Comparison of ENCODE assay signal across 8 mouse cellular contexts in the genomic region with DNA sequence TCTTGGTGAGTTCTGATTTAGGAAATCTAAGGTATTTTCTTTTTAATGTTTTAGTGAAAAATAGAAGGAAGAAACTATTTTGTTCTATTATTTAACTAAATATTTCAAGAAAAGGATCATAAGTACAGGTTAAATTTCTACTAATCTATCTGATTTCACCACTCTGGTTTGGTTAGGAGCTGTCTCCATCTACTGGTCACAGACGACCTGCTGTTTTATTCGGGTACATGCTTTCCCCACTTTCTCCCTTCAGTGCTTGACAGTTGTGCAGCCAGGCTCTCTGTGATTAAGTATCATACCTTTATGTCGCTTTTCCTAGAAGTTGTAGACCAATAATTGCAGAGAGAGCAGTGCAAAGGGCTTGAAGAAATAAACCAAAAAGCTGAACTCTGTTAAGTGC. TPM values are rescaled to one million over a fixed set of nuclear protein-coding genes. Genes with fewer than 3 reads are reported as not detected.
DNase-seq lines count a peak whose midpoint lies in the region; ATAC-seq and TF ChIP-seq lines count a peak whose summit lies in the region.

No protein-coding gene starts in this region.

- H3K4me3 ChIP-seq in kidney, embryonic 16.5 days (ENCODE audit: low read length): no peak overlapping the region
- H3K4me3 ChIP-seq in CH12.LX (replicated peaks in 1 of 3; ENCODE audit: low read depth in 2 of 3, low read length in 2 of 3, poor library complexity in 1 of 3): no peak overlapping the region
- no peak overlapping the region for H3K4me3 ChIP-seq in lung, postnatal 0 days (ENCODE audit: low read depth, low read length)

- DNase-seq in kidney, adult 18-20 months: peak; percentile 53
- DNase-seq in CH12.LX (ENCODE audit: extremely low read depth): peak; percentile 39
- peak; percentile 16 to 37 for DNase-seq in heart, postnatal 14 days
- DNase-seq in lung, postnatal 0 days (ENCODE audit: low spot score): peak; percentile 53
- no peak for DNase-seq in urinary bladder, adult 2 months (ENCODE audit: low spot score)

- H3K9me3 ChIP-seq in kidney, embryonic 16.5 days (ENCODE audit: low read length): no peaks in the 10 kb centered on the region
- H3K9me3 ChIP-seq in CH12.LX (replicated peaks; ENCODE audit: low read length): no peaks in the 10 kb centered on the region
- H3K9me3 ChIP-seq in lung, postnatal 0 days (ENCODE audit: low read length): no peaks in the 10 kb centered on the region

- ATAC-seq in kidney, embryonic 16.5 days (ENCODE audit: low FRiP score, low TSS enrichment): no peak
- peak; percentile 69 for ATAC-seq in activated CD4-positive, CD25-positive, alpha-beta regulatory T cell, adult 4 months
- no peak for ATAC-seq in lung, postnatal 0 days
- no peak for ATAC-seq in granulocyte monocyte progenitor cell, adult 5-6 weeks (replicated peaks; ENCODE audit: poor library complexity, severe bottlenecking)

- H3K79me2 ChIP-seq in CH12.LX (replicated peaks; ENCODE audit: control insufficient read depth, extremely low read depth, insufficient read depth, poor library complexity, severe bottlenecking): 0 out of 2 replicates have a peak, but pooled peaks cover 3% of the 10 kb centered on the region

- no peak for TF ChIP-seq EP300 in CH12.LX (IDR thresholded peaks at IDR 0.05; ENCODE audit: low read length)
- TF ChIP-seq EP300 in lung, postnatal 0 days (IDR thresholded peaks at IDR 0.05): no peak

- 22% methylated on average over 3 of the region's 3 CpGs for WGBS in kidney, embryonic 16.5 days
- 18% methylated on average over 3 of the region's 3 CpGs for WGBS in lung, postnatal 0 days

- in situ Hi-C loops in CH12.LX (cut with MboI; ENCODE audit: low pct_ligation_motif_present, low pct_unique_long_range_greater_than_20kb, low sequenced_read_pairs): no loop called here

- TF ChIP-seq RAD21 in CH12.LX (IDR thresholded peaks at IDR 0.05; ENCODE audit: low read depth, low read length): peak; percentile 91

- intact Hi-C loops in heart, postnatal 14 days (cut with DNase I): loop anchor here (1.0 to 5.0 kb wide), 2 partner anchors 52 to 107 kb away; a partner anchor contains a TSS

- dilution Hi-C loops in CH12.LX (cut with MboI; ENCODE audit: extremely low pct_ligation_motif_present, extremely low pct_unique_long_range_greater_than_20kb, low sequenced_read_pairs): no loop called here

- TF ChIP-seq CTCF in CH12.LX (conservative IDR thresholded peaks at IDR 0.05 in 1 of 2, IDR thresholded peaks at IDR 0.05 in 1 of 2; ENCODE audit: low read depth in 2 of 2, low read length in 2 of 2): peak; percentile 11 to 90; a peak in 2 of 4 replicates
- TF ChIP-seq CTCF in lung, postnatal 0 days (IDR thresholded peaks at IDR 0.05): peak; percentile 77

- H3K9ac ChIP-seq in kidney, embryonic 16.5 days (replicated peaks; ENCODE audit: low read length): no peak overlapping the region
- no peak overlapping the region for H3K9ac ChIP-seq in CH12.LX (ENCODE audit: insufficient read depth, low read depth)
- no peak overlapping the region for H3K9ac ChIP-seq in lung, postnatal 0 days (replicated peaks; ENCODE audit: low read depth)

- H3K4me2 ChIP-seq in kidney, embryonic 16.5 days (replicated peaks; ENCODE audit: low read depth, low read length): no peak overlapping the region
- H3K4me2 ChIP-seq in CH12.LX (ENCODE audit: insufficient read depth, low read depth, poor library complexity, severe bottlenecking): no peak overlapping the region
- no peak overlapping the region for H3K4me2 ChIP-seq in lung, postnatal 0 days (replicated peaks; ENCODE audit: low read depth, low read length)

- H3K27ac ChIP-seq in kidney, embryonic 16.5 days (ENCODE audit: low read length): no peak overlapping the region
- no peak overlapping the region for H3K27ac ChIP-seq in CH12.LX (ENCODE audit: insufficient read depth, low read depth)
- no peak overlapping the region for H3K27ac ChIP-seq in lung, postnatal 0 days (ENCODE audit: low read length)

- H3K4me1 ChIP-seq in kidney, embryonic 16.5 days (ENCODE audit: insufficient read depth, low read length): peaks cover 7% of the 10 kb centered on the region; the same call in 1 of the 2 replicates
- H3K4me1 ChIP-seq in CH12.LX (ENCODE audit: control insufficient read depth in 1 of 2, insufficient read depth in 2 of 2): peaks cover 4 to 59% of the 10 kb centered on the region in 2 experiments; a peak in 3 of 4 replicates
- H3K4me1 ChIP-seq in lung, postnatal 0 days (ENCODE audit: insufficient read depth, low read depth, low read length): no peaks in the 10 kb centered on the region

- TF ChIP-seq POLR2A in CH12.LX (IDR thresholded peaks at IDR 0.05; ENCODE audit: low read depth, low read length): no peak

- H3K27me3 ChIP-seq in kidney, embryonic 16.5 days (ENCODE audit: insufficient read depth, low read length): no peaks in the 10 kb centered on the region
- H3K27me3 ChIP-seq in CH12.LX (replicated peaks): no peaks in the 10 kb centered on the region
- no peaks in the 10 kb centered on the region for H3K27me3 ChIP-seq in lung, postnatal 0 days (replicated peaks; ENCODE audit: insufficient read depth, low read length)

- H3K36me3 ChIP-seq in kidney, embryonic 16.5 days (ENCODE audit: insufficient read depth, low read length): no peaks in the 10 kb centered on the region
- H3K36me3 ChIP-seq in CH12.LX (replicated peaks in 1 of 2; ENCODE audit: control insufficient read depth in 1 of 2, insufficient read depth in 1 of 2, low read length in 1 of 2): peaks cover 0 to 26% of the 10 kb centered on the region in 2 experiments
- no peaks in the 10 kb centered on the region for H3K36me3 ChIP-seq in lung, postnatal 0 days (ENCODE audit: insufficient read depth, low read length)

TF ChIP-seq in CH12.LX, 34 proteins besides CTCF, POLR2A, EP300 and RAD21:
- TF ChIP-seq NELFE (IDR thresholded peaks at IDR 0.05; ENCODE audit: low read depth, low read length) (0 out of 2 replicates have a peak, but pooled peaks have one; percentile 28), SIN3A (IDR thresholded peaks at IDR 0.05; ENCODE audit: low read length) (peak; percentile 44; the same call in 1 of the 2 replicates), ZC3H11A (IDR thresholded peaks at IDR 0.05; ENCODE audit: low read depth, low read length) (peak; percentile 62), USF2 (conservative IDR thresholded peaks at IDR 0.05; ENCODE audit: low read depth, low read length) (no peak), TCF12 (IDR thresholded peaks at IDR 0.05; ENCODE audit: low read depth, low read length) (no peak), SMC3 (IDR thresholded peaks at IDR 0.05; ENCODE audit: low read depth, low read length) (peak; percentile 85)

RNA-seq across cellular contexts. Expression of a gene that starts 51.5 kb away (rescaled TPM):
- 18.3 and 20.8 TPM in 2 replicates for polyA plus RNA-seq in kidney, embryonic 16.5 days (2015; fragmentation: Nextera tagmentation; extraction: Ambion mirVana)
- total RNA-seq in CH12.LX (2012; rRNA removed): 50.0 and 77.1 TPM in 2 replicates
- total RNA-seq in CH12.LX (2014; rRNA removed): 184 and 196 TPM in 2 replicates
- 178 and 204 TPM in 2 replicates for polyA plus RNA-seq in CH12.LX (2012; ENCODE audit: insufficient read length, low read depth)
- 10 to 100 TPM; 89.7 to 92.1 TPM for polyA plus RNA-seq in activated CD4-positive, CD25-positive, alpha-beta regulatory T cell, adult 4 months (2017; shearing (Covaris generic))
- total RNA-seq in heart, postnatal 14 days (2021): 10 to 100 TPM; 15.0 TPM
- polyA plus RNA-seq in lung, postnatal 0 days (2015; fragmentation: Nextera tagmentation; extraction: Ambion mirVana): 11.8 and 17.1 TPM in 2 replicates
- total RNA-seq in granulocyte monocyte progenitor cell, adult 5-6 weeks (2014; fragmentation: Nextera tagmentation): 8.7 and 9.6 TPM in 2 replicates
- 21.1 and 21.5 TPM in 2 replicates for total RNA-seq in granulocyte monocyte progenitor cell, adult 5-6 weeks (2017)
- polyA plus RNA-seq in urinary bladder, adult 2 months (2012; rRNA removed): 109 and 114 TPM in 2 replicates
